Comparison of ENCODE assay signal across 24 mouse cellular contexts in genomic region chr4:139395431-139395830, GRCm38 (mm10). TPM values are rescaled to one million over a fixed set of nuclear protein-coding genes. Genes with fewer than 3 reads are reported as not detected.
DNase-seq lines count a peak whose midpoint lies in the region; ATAC-seq and TF ChIP-seq lines count a peak whose summit lies in the region.
"Had no signal": no experiment of that assay in that cellular context is flagged by ENCODE, and none has a peak within 500 bp of the region (broad histone marks: within the 10 kb centered on the region; RNA-seq: fewer than 3 reads in every experiment).

No protein-coding gene starts in this region.

- H3K4me3 ChIP-seq in intestine, embryonic 14.5 days (ENCODE audit: low read depth, low read length), result no peak overlapping the region
- no peak overlapping the region for H3K4me3 ChIP-seq in intestine, postnatal 0 days (ENCODE audit: low read depth, low read length)
- H3K4me3 ChIP-seq in MEL (ENCODE audit: control insufficient read depth in 1 of 2, insufficient read depth in 1 of 2, low read depth in 2 of 2, low read length in 2 of 2), result no peak overlapping the region
- no peak overlapping the region for H3K4me3 ChIP-seq in liver, embryonic 15.5 days (replicated peaks)
- H3K4me3 ChIP-seq in midbrain, embryonic 15.5 days, result no peak overlapping the region
- H3K4me3 ChIP-seq: heart, adult 2 months; hindbrain, embryonic 12.5 days; kidney, embryonic 15.5 days; limb, embryonic 13.5 days; myocyte; neural tube, embryonic 15.5 days had no signal

- no peak for TF ChIP-seq CTCF in intestine, postnatal 0 days (IDR thresholded peaks at IDR 0.05; ENCODE audit: low read depth)
- TF ChIP-seq CTCF in MEL (IDR thresholded peaks at IDR 0.05 in 2 of 3, conservative IDR thresholded peaks at IDR 0.05 in 1 of 3; ENCODE audit: control insufficient read depth in 1 of 3, insufficient read depth in 1 of 3, low read depth in 2 of 3, low read length in 3 of 3, poor library complexity in 1 of 3, severe bottlenecking in 1 of 3), result no peak

- H3K27ac ChIP-seq in intestine, embryonic 14.5 days (ENCODE audit: low read depth), result no peak overlapping the region
- H3K27ac ChIP-seq in intestine, postnatal 0 days (ENCODE audit: low read depth, low read length), result no peak overlapping the region
- H3K27ac ChIP-seq in MEL (ENCODE audit: control insufficient read depth, low read depth, low read length), result no peak overlapping the region
- no peak overlapping the region for H3K27ac ChIP-seq in liver, embryonic 15.5 days (replicated peaks)
- H3K27ac ChIP-seq in midbrain, embryonic 15.5 days, result no peak overlapping the region
- H3K27ac ChIP-seq: heart, adult 2 months; hindbrain, embryonic 12.5 days; kidney, embryonic 15.5 days; limb, embryonic 13.5 days; macrophage; neural tube, embryonic 15.5 days had no signal

- TF ChIP-seq POLR2A in MEL (IDR thresholded peaks at IDR 0.05; ENCODE audit: control insufficient read depth in 1 of 2, insufficient read depth in 1 of 2, low read depth in 1 of 2, low read length in 2 of 2, poor library complexity in 1 of 2), result no peak

- WGBS in intestine, embryonic 14.5 days, result 38% methylated on average over 2 of the region's 2 CpGs
- WGBS in intestine, postnatal 0 days, result 17% methylated on average over 2 of the region's 2 CpGs
- WGBS in liver, embryonic 15.5 days (ENCODE audit: insufficient replicate concordance), result 50% methylated on average over 2 of the region's 2 CpGs
- WGBS in midbrain, embryonic 15.5 days, result 87% methylated on average over 2 of the region's 2 CpGs

- no peaks in the 10 kb centered on the region for H3K4me1 ChIP-seq in intestine, embryonic 14.5 days (replicated peaks; ENCODE audit: control insufficient read depth, insufficient read depth, low read length)
- no peaks in the 10 kb centered on the region for H3K4me1 ChIP-seq in intestine, postnatal 0 days (replicated peaks; ENCODE audit: control insufficient read depth, insufficient read depth, low read length)
- no peaks in the 10 kb centered on the region for H3K4me1 ChIP-seq in MEL (ENCODE audit: control insufficient read depth in 1 of 2, insufficient read depth in 2 of 2, low read length in 2 of 2)
- H3K4me1 ChIP-seq in liver, embryonic 15.5 days (replicated peaks), result peaks cover 11% of the 10 kb centered on the region; the same call in 1 of the 2 replicates
- H3K4me1 ChIP-seq in midbrain, embryonic 15.5 days, result no peaks in the 10 kb centered on the region
- H3K4me1 ChIP-seq: hindbrain, embryonic 12.5 days; kidney, embryonic 15.5 days; limb, embryonic 13.5 days; neural tube, embryonic 15.5 days had no signal

- H3K79me2 ChIP-seq in MEL (ENCODE audit: control insufficient read depth, insufficient read depth, low read length, poor library complexity), result no peaks in the 10 kb centered on the region

- ATAC-seq in intestine, embryonic 14.5 days (replicated peaks; ENCODE audit: low FRiP score, low TSS enrichment, low read depth), result 0 out of 2 replicates have a peak, but pooled peaks have one; percentile 62
- ATAC-seq in intestine, postnatal 0 days, result no peak
- ATAC-seq in liver, embryonic 15.5 days (ENCODE audit: insufficient read depth), result 0 out of 2 replicates have a peak, but pooled peaks have one; percentile 11
- no peak for ATAC-seq in midbrain, embryonic 15.5 days (replicated peaks)
- ATAC-seq: forebrain, embryonic 16.5 days; Patski had no signal

- no peaks in the 10 kb centered on the region for H3K27me3 ChIP-seq in intestine, embryonic 14.5 days (replicated peaks; ENCODE audit: control insufficient read depth, insufficient read depth, low read length)
- no peaks in the 10 kb centered on the region for H3K27me3 ChIP-seq in intestine, postnatal 0 days (replicated peaks; ENCODE audit: control insufficient read depth, insufficient read depth, low read length)
- H3K27me3 ChIP-seq in MEL (ENCODE audit: control insufficient read depth in 1 of 2, insufficient read depth in 2 of 2, low read length in 2 of 2), result no peaks in the 10 kb centered on the region
- H3K27me3 ChIP-seq in liver, embryonic 15.5 days, result no peaks in the 10 kb centered on the region
- H3K27me3 ChIP-seq in midbrain, embryonic 15.5 days (replicated peaks), result no peaks in the 10 kb centered on the region
- H3K27me3 ChIP-seq: hindbrain, embryonic 12.5 days; kidney, embryonic 15.5 days; limb, embryonic 13.5 days; neural tube, embryonic 15.5 days; Patski had no signal

- no peak for DNase-seq in intestine, embryonic 14.5 days (ENCODE audit: low spot score)
- peak; percentile 14 for DNase-seq in MEL (ENCODE audit: low read depth, low spot score)
- DNase-seq in MN1 (ENCODE audit: low spot score), result peak; percentile 70
- no peak for DNase-seq in natural killer cell, adult 2 months (ENCODE audit: low spot score in 2 of 2)
- DNase-seq in layer of hippocampus, adult 9-11 months, result no peak
- DNase-seq: adrenal gland, adult 8-10 months; cerebellum, adult 11 months; cerebellum, postnatal 10 days; gastrocnemius, postnatal 25 days; heart, adult 2 months; midbrain, embryonic 14.5 days; right cerebral cortex, postnatal 14 days; spleen, adult 18-20 months had no signal

- H3K9ac ChIP-seq in intestine, embryonic 14.5 days (ENCODE audit: low read length), result no peak overlapping the region
- no peak overlapping the region for H3K9ac ChIP-seq in intestine, postnatal 0 days (ENCODE audit: low read depth, low read length)
- no peak overlapping the region for H3K9ac ChIP-seq in MEL (ENCODE audit: control insufficient read depth, low read depth, low read length, poor library complexity, severe bottlenecking)
- no peak overlapping the region for H3K9ac ChIP-seq in liver, embryonic 15.5 days
- H3K9ac ChIP-seq in midbrain, embryonic 15.5 days, result no peak overlapping the region
- H3K9ac ChIP-seq: hindbrain, embryonic 12.5 days; kidney, embryonic 15.5 days; limb, embryonic 13.5 days; neural tube, embryonic 15.5 days had no signal

- H3K36me3 ChIP-seq in intestine, embryonic 14.5 days (ENCODE audit: control insufficient read depth, insufficient read depth, low read length), result peaks cover 91% of the 10 kb centered on the region
- H3K36me3 ChIP-seq in intestine, postnatal 0 days (ENCODE audit: control insufficient read depth, insufficient read depth), result peaks cover 91% of the 10 kb centered on the region
- peaks cover 0 to 20% of the 10 kb centered on the region in 2 experiments; a peak in 2 of 4 replicates for H3K36me3 ChIP-seq in MEL (ENCODE audit: control insufficient read depth in 1 of 2, insufficient read depth in 2 of 2, low read length in 2 of 2)
- peaks cover 96% of the 10 kb centered on the region for H3K36me3 ChIP-seq in liver, embryonic 15.5 days (replicated peaks)
- H3K36me3 ChIP-seq in midbrain, embryonic 15.5 days (replicated peaks), result peaks cover 69% of the 10 kb centered on the region

- no peak overlapping the region for H3K4me2 ChIP-seq in intestine, embryonic 14.5 days (ENCODE audit: low read length)
- H3K4me2 ChIP-seq in intestine, postnatal 0 days (replicated peaks; ENCODE audit: low read depth), result no peak overlapping the region
- no peak overlapping the region for H3K4me2 ChIP-seq in liver, embryonic 15.5 days
- no peak overlapping the region for H3K4me2 ChIP-seq in midbrain, embryonic 15.5 days
- H3K4me2 ChIP-seq: hindbrain, embryonic 12.5 days; kidney, embryonic 15.5 days; limb, embryonic 13.5 days; neural tube, embryonic 15.5 days had no signal

- no peaks in the 10 kb centered on the region for H3K9me3 ChIP-seq in intestine, embryonic 14.5 days (ENCODE audit: control insufficient read depth, low read length)
- H3K9me3 ChIP-seq in intestine, postnatal 0 days (ENCODE audit: control insufficient read depth), result no peaks in the 10 kb centered on the region
- no peaks in the 10 kb centered on the region for H3K9me3 ChIP-seq in MEL (replicated peaks; ENCODE audit: insufficient read depth, low read length)
- H3K9me3 ChIP-seq in liver, embryonic 15.5 days (replicated peaks), result no peaks in the 10 kb centered on the region
- H3K9me3 ChIP-seq in midbrain, embryonic 15.5 days, result no peaks in the 10 kb centered on the region
- H3K9me3 ChIP-seq: hindbrain, embryonic 12.5 days; kidney, embryonic 15.5 days; limb, embryonic 13.5 days; neural tube, embryonic 15.5 days had no signal

- TF ChIP-seq RAD21 in MEL (IDR thresholded peaks at IDR 0.05; ENCODE audit: low read depth, low read length), result no peak

- TF ChIP-seq EP300 in MEL (IDR thresholded peaks at IDR 0.05; ENCODE audit: low read depth in 1 of 2, low read length in 2 of 2), result no peak

TF ChIP-seq in MEL, 35 proteins besides CTCF, POLR2A, EP300 and RAD21 (continues in another document):
- TF ChIP-seq ZNF384 (IDR thresholded peaks at IDR 0.05; ENCODE audit: low read depth, low read length) (no peak), ZKSCAN1 (IDR thresholded peaks at IDR 0.05; ENCODE audit: low read depth, low read length) (no peak), USF1 (IDR thresholded peaks at IDR 0.05; ENCODE audit: low read depth, low read length) (no peak)

RNA-seq across cellular contexts. Expression of gene Ubr4, which starts 43.0 kb away (rescaled TPM):
- polyA plus RNA-seq in intestine, embryonic 14.5 days (2014; fragmentation: Nextera tagmentation; extraction: Ambion mirVana), result 72.0 and 76.6 TPM in 2 replicates
- 27.5 and 30.0 TPM in 2 replicates for polyA plus RNA-seq in intestine, postnatal 0 days (2015; fragmentation: Nextera tagmentation; extraction: Ambion mirVana)
- total RNA-seq in MEL (2012; rRNA removed), result 81.9 and 94.9 TPM in 2 replicates
- polyA plus RNA-seq in MEL (2012; ENCODE audit: insufficient read depth in 1 of 2, insufficient read length in 2 of 2, low read depth in 1 of 2, low replicate concordance in 2 of 2, missing spikeins in 1 of 2), result 100 to 1,000 TPM; 177 to 270 TPM
- polyA plus RNA-seq in liver, embryonic 15.5 days (2015; fragmentation: Nextera tagmentation; extraction: Ambion mirVana), result 39.5 and 49.1 TPM in 2 replicates
- polyA plus RNA-seq in midbrain, embryonic 15.5 days (2015; fragmentation: Nextera tagmentation; extraction: Ambion mirVana), result 101 and 111 TPM in 2 replicates

RNA-seq across cellular contexts. Expression of gene Emc1, which starts 43.0 kb away (rescaled TPM):
- 17.1 and 23.1 TPM in 2 replicates for polyA plus RNA-seq in intestine, embryonic 14.5 days (2014; fragmentation: Nextera tagmentation; extraction: Ambion mirVana)
- 7.9 and 8.8 TPM in 2 replicates for polyA plus RNA-seq in intestine, postnatal 0 days (2015; fragmentation: Nextera tagmentation; extraction: Ambion mirVana)
- total RNA-seq in MEL (2012; rRNA removed), result 40.1 and 50.4 TPM in 2 replicates
- 10 to 100 TPM in 1 of 2 experiments, not detected in 1; 17.3 TPM for polyA plus RNA-seq in MEL (2012; ENCODE audit: insufficient read depth in 1 of 2, insufficient read length in 2 of 2, low read depth in 1 of 2, low replicate concordance in 2 of 2, missing spikeins in 1 of 2)
- polyA plus RNA-seq in liver, embryonic 15.5 days (2015; fragmentation: Nextera tagmentation; extraction: Ambion mirVana), result 13.5 and 13.9 TPM in 2 replicates
- polyA plus RNA-seq in midbrain, embryonic 15.5 days (2015; fragmentation: Nextera tagmentation; extraction: Ambion mirVana), result 47.6 and 50.8 TPM in 2 replicates

RNA-seq across cellular contexts. Expression of gene Mrto4, which starts 43.1 kb away (rescaled TPM):
- 132 TPM in 2 replicates for polyA plus RNA-seq in intestine, embryonic 14.5 days (2014; fragmentation: Nextera tagmentation; extraction: Ambion mirVana)
- polyA plus RNA-seq in intestine, postnatal 0 days (2015; fragmentation: Nextera tagmentation; extraction: Ambion mirVana), result 36.6 and 39.0 TPM in 2 replicates
- 320 and 353 TPM in 2 replicates for total RNA-seq in MEL (2012; rRNA removed)
- 100 to 1,000 TPM in 1 of 2 experiments, not detected in 1; 253 TPM for polyA plus RNA-seq in MEL (2012; ENCODE audit: insufficient read depth in 1 of 2, insufficient read length in 2 of 2, low read depth in 1 of 2, low replicate concordance in 2 of 2, missing spikeins in 1 of 2)
- polyA plus RNA-seq in liver, embryonic 15.5 days (2015; fragmentation: Nextera tagmentation; extraction: Ambion mirVana), result 78.7 and 83.7 TPM in 2 replicates
- polyA plus RNA-seq in midbrain, embryonic 15.5 days (2015; fragmentation: Nextera tagmentation; extraction: Ambion mirVana), result 81.7 and 88.6 TPM in 2 replicates

Comparison
In these comparisons a context has a peak if more than half of its experiments do, and no peak if none do; other contexts are left out.
1. ATAC-seq: peak in intestine, embryonic 14.5 days (single experiment) and liver, embryonic 15.5 days (single experiment); none in intestine, postnatal 0 days (single experiment) and midbrain, embryonic 15.5 days (single experiment).
2. DNase-seq: peak in MEL (single experiment) and MN1 (single experiment); none in intestine, embryonic 14.5 days (single experiment), natural killer cell, adult 2 months (0 of 2) and layer of hippocampus, adult 9-11 months (single experiment).